In genomic region chr13:40525501-40525900, GRCm38 (mm10) we compare ENCODE assay signal across 16 mouse cellular contexts.
"Had no signal": no experiment of that assay in that cellular context is flagged by ENCODE, and none has a peak within 500 bp of the region (broad histone marks: within the 10 kb centered on the region; RNA-seq: fewer than 3 reads in every experiment).

No protein-coding gene starts in this region.

- ATAC-seq: midbrain, embryonic 13.5 days; midbrain, embryonic 15.5 days had no signal

- H3K36me3 ChIP-seq: midbrain, embryonic 13.5 days; midbrain, embryonic 15.5 days; neural tube, embryonic 12.5 days; stomach, embryonic 15.5 days had no signal

- H3K27ac ChIP-seq: macrophage; midbrain, embryonic 13.5 days; midbrain, embryonic 15.5 days; neural tube, embryonic 12.5 days; stomach, embryonic 15.5 days; stomach, postnatal 0 days had no signal

- H3K9ac ChIP-seq: lung, embryonic 14.5 days; midbrain, embryonic 13.5 days; midbrain, embryonic 15.5 days; neural tube, embryonic 12.5 days; stomach, embryonic 15.5 days had no signal

- H3K9me3 ChIP-seq: megakaryocyte, embryonic 14.5 days; midbrain, embryonic 13.5 days; midbrain, embryonic 15.5 days; neural tube, embryonic 12.5 days; stomach, embryonic 15.5 days had no signal

- DNase-seq: lung, adult 18-20 months; lung, embryonic 14.5 days; lung, postnatal 10 days; lung, postnatal 36 days; right cerebral cortex, postnatal 14 days; thymus, adult 2 months; thymus, postnatal 25 days; thymus, postnatal 4 days had no signal

- H3K4me1 ChIP-seq: megakaryocyte, embryonic 14.5 days; midbrain, embryonic 13.5 days; midbrain, embryonic 15.5 days; neural tube, embryonic 12.5 days; stomach, embryonic 15.5 days had no signal

- H3K4me3 ChIP-seq: megakaryocyte, embryonic 14.5 days; midbrain, embryonic 13.5 days; midbrain, embryonic 15.5 days; neural tube, embryonic 12.5 days; stomach, embryonic 15.5 days had no signal

- H3K27me3 ChIP-seq: megakaryocyte, embryonic 14.5 days; midbrain, embryonic 13.5 days; midbrain, embryonic 15.5 days; neural tube, embryonic 12.5 days; stomach, embryonic 15.5 days had no signal

- H3K4me2 ChIP-seq: lung, embryonic 14.5 days; midbrain, embryonic 11.5 days; midbrain, embryonic 13.5 days; midbrain, embryonic 15.5 days; neural tube, embryonic 12.5 days; stomach, embryonic 15.5 days had no signal
